Mouse (Mus musculus): Measurements from ENCODE around the gene Ntrk2. TPM values are rescaled to one million over a fixed set of nuclear protein-coding genes. Genes with fewer than 3 reads are reported as not detected.

Gene Ntrk2
- total RNA-seq, 2 experiments from 2014 or later: 313 to 329 TPM

GRCm38 (mm10) chr13:59057886-59058285, 251.5 kb downstream of the Ntrk2 start:
- no peak for DNase-seq (ENCODE audit: low spot score in 2 of 2)
- no peak for TF ChIP-seq CTCF (conservative IDR thresholded peaks at IDR 0.05)
- Histone ChIP-seq H3K27ac (0 out of 2 replicates have a peak overlapping the region, but pooled peaks have one; percentile 12), H3K4me3 (no peak overlapping the region)

GRCm38 (mm10) chr13:59059118-59059517, 252.7 kb downstream of the Ntrk2 start:
- DNase-seq (ENCODE audit: low spot score in 2 of 2): no peak
- no peak overlapping the region for H3K27ac ChIP-seq
- H3K4me3 ChIP-seq: no peak overlapping the region
- TF ChIP-seq CTCF (conservative IDR thresholded peaks at IDR 0.05): no peak

- DNase-seq (ENCODE audit: low spot score in 2 of 2): peak; percentile 21 to 40
- H3K4me3 ChIP-seq: no peak overlapping the region
- H3K27ac ChIP-seq: peak overlapping the region; percentile 73
- no peak for TF ChIP-seq CTCF (conservative IDR thresholded peaks at IDR 0.05)
Observed at GRCm38 (mm10) chr13:59065677-59066076, 259.3 kb downstream of the Ntrk2 start.

- peak; percentile 87 to 91 for DNase-seq (ENCODE audit: low spot score in 2 of 2)
- Histone ChIP-seq H3K27ac (peak overlapping the region; percentile 88), H3K4me3 (peak overlapping the region; percentile 34)
- peak; percentile 97 for TF ChIP-seq CTCF (conservative IDR thresholded peaks at IDR 0.05)
Observed at GRCm38 (mm10) chr13:59073635-59074256, 267.4 kb downstream of the Ntrk2 start.

- peak overlapping the region; percentile 61; the same call in 1 of the 2 replicates for H3K27ac ChIP-seq
Observed at GRCm38 (mm10) chr13:59076489-59076888, 270.1 kb downstream of the Ntrk2 start.

GRCm38 (mm10) chr13:59079761-59080461, 273.5 kb downstream of the Ntrk2 start:
- H3K27ac ChIP-seq: peak overlapping the region; percentile 79
- no peak for TF ChIP-seq CTCF (conservative IDR thresholded peaks at IDR 0.05)
- peak in 1 of 2 experiments; percentile 25 for DNase-seq (ENCODE audit: low spot score in 2 of 2)
- H3K4me3 ChIP-seq: no peak overlapping the region

More at GRCm38 (mm10) chr13:59076489-59076888, 270.1 kb downstream of the Ntrk2 start:
- H3K4me3 ChIP-seq: no peak overlapping the region
- no peak for TF ChIP-seq CTCF (conservative IDR thresholded peaks at IDR 0.05)
- DNase-seq (ENCODE audit: low spot score in 2 of 2): no peak

- DNase-seq (ENCODE audit: low spot score in 2 of 2): no peak
- no peak for TF ChIP-seq CTCF (conservative IDR thresholded peaks at IDR 0.05)
- peak overlapping the region; percentile 79 for H3K27ac ChIP-seq
- H3K4me3 ChIP-seq: no peak overlapping the region
Observed at GRCm38 (mm10) chr13:59080468-59080867, 274.1 kb downstream of the Ntrk2 start.

- no peak for DNase-seq (ENCODE audit: low spot score in 2 of 2)
- H3K27ac ChIP-seq: peak overlapping the region; percentile 32; the same call in 1 of the 2 replicates
- no peak overlapping the region for H3K4me3 ChIP-seq
- TF ChIP-seq CTCF (conservative IDR thresholded peaks at IDR 0.05): no peak
Observed at GRCm38 (mm10) chr13:59089016-59089415, 282.6 kb downstream of the Ntrk2 start.

GRCm38 (mm10) chr13:59091138-59091971, 285.0 kb downstream of the Ntrk2 start:
- Histone ChIP-seq H3K27ac (peak overlapping the region; percentile 92), H3K4me3 (no peak overlapping the region)
- peak; percentile 22; the same call in 1 of the 2 replicates for TF ChIP-seq CTCF (conservative IDR thresholded peaks at IDR 0.05)
- DNase-seq (ENCODE audit: low spot score in 2 of 2): peak in 1 of 2 experiments; percentile 56

GRCm38 (mm10) chr13:59092045-59092857, 285.9 kb downstream of the Ntrk2 start:
- DNase-seq (ENCODE audit: low spot score in 2 of 2): no peak
- no peak for TF ChIP-seq CTCF (conservative IDR thresholded peaks at IDR 0.05)
- peak overlapping the region; percentile 92 for H3K27ac ChIP-seq
- no peak overlapping the region; the same call in 1 of the 2 replicates for H3K4me3 ChIP-seq

GRCm38 (mm10) chr13:59092858-59093154, 286.4 kb downstream of the Ntrk2 start:
- H3K4me3 ChIP-seq: no peak overlapping the region; the same call in 1 of the 2 replicates
- DNase-seq (ENCODE audit: low spot score in 2 of 2): peak; percentile 81 to 91
- no peak for TF ChIP-seq CTCF (conservative IDR thresholded peaks at IDR 0.05)
- H3K27ac ChIP-seq: peak overlapping the region; percentile 92

GRCm38 (mm10) chr13:59094722-59095121, 288.4 kb downstream of the Ntrk2 start:
- TF ChIP-seq CTCF (conservative IDR thresholded peaks at IDR 0.05): peak; percentile 24; the same call in 1 of the 2 replicates
- Histone ChIP-seq H3K27ac (peak overlapping the region; percentile 92), H3K4me3 (no peak overlapping the region)
- peak in 1 of 2 experiments; percentile 50 for DNase-seq (ENCODE audit: low spot score in 2 of 2)

Measured in layer of hippocampus, adult 2 months (tissue).